Mouse (Mus musculus) liver, embryonic 11.5 days (tissue): Measurements from ENCODE around the gene Smim12. TPM values are rescaled to one million over a fixed set of nuclear protein-coding genes. Genes with fewer than 3 reads are reported as not detected.

Experiments used
- ATAC-seq: fragments of 200-750 bp; cut with Nextera tagmentation; replicated peaks from 2 replicates; pipeline ENCODE4 v1.8.0; 2017; ENCODE audit warnings: moderate number of reproducible peaks, mild to moderate bottlenecking, moderate TSS enrichment, moderate library complexity; ENCODE audit not compliant: low FRiP score
- DNase-seq: peaks from one replicate; pipeline ENCODE4 v3.0.0-alpha.2; 2017; ENCODE audit warnings: low spot score
- H3K27ac ChIP-seq: fragments of 300-500 bp; sonication (generic); 2 replicates; pipeline ENCODE4 v1.5.1; 2014; ENCODE audit warnings: mild to moderate bottlenecking, low read depth, low read length, control low read depth
- H3K27me3 ChIP-seq: fragments of 300-500 bp; sonication (generic); replicated peaks from 2 replicates; pipeline ENCODE4 v1.6.1; 2014; ENCODE audit warnings: low read length, mixed read lengths; ENCODE audit not compliant: control insufficient read depth, insufficient read depth
- H3K36me3 ChIP-seq: fragments of 300-500 bp; sonication (generic); 2 replicates; pipeline ENCODE4 v1.6.1; 2014; ENCODE audit warnings: mild to moderate bottlenecking, low read length, moderate library complexity, mixed read lengths; ENCODE audit not compliant: control insufficient read depth, insufficient read depth
- H3K4me1 ChIP-seq: fragments of 300-500 bp; sonication (generic); replicated peaks from 2 replicates; pipeline ENCODE4 v1.6.1; 2014; ENCODE audit warnings: low read length, mixed read lengths; ENCODE audit not compliant: control insufficient read depth, insufficient read depth
- H3K4me2 ChIP-seq: fragments of 300-500 bp; sonication (generic); 2 replicates; pipeline ENCODE4 v1.6.1; 2014; ENCODE audit warnings: mild to moderate bottlenecking, control low read depth, moderate library complexity
- H3K4me3 ChIP-seq: fragments of 300-500 bp; sonication (generic); 2 replicates; pipeline ENCODE4 v1.5.1; 2014; ENCODE audit warnings: low read depth, low read length, control low read depth
- H3K9ac ChIP-seq: fragments of 300-500 bp; sonication (generic); 2 replicates; pipeline ENCODE4 v1.6.1; 2014; ENCODE audit warnings: low read depth, low read length, control low read depth
- H3K9me3 ChIP-seq: fragments of 300-500 bp; sonication (generic); 2 replicates; pipeline ENCODE4 v1.6.1; 2016; ENCODE audit warnings: low read length, inconsistent platforms, mixed read lengths; ENCODE audit not compliant: control insufficient read depth
- WGBS: fragments of 180-500 bp; shearing (Covaris S2); extraction: QIAGEN DNeasy Blood & Tissue Kit; methylation state at CpG from one replicate; pipeline ENCODE4 v1.1.7; 2014; 5-methylcytosine and 5-hydroxymethylcytosine counted together
- polyA plus RNA-seq: library from polyadenylated mRNA; unstranded; fragments of >200 nt; fragmentation: Nextera tagmentation; extraction: Ambion mirVana; gene quantifications from 2 replicates; pipeline ENCODE4 v1.2.1, GENCODE M21; 2014

Smim12 gene
- polyA plus RNA-seq, 1 experiment from 2014 or later: 56.9 TPM

- H3K9me3 ChIP-seq: no peaks in the 10 kb centered on the region
- ATAC-seq (no peak), DNase-seq (no peak)
- WGBS: 25% methylated on average over 28 of the region's 28 CpGs
- no peak overlapping the region for H3K27ac ChIP-seq
- H3K4me1 ChIP-seq: no peaks in the 10 kb centered on the region
- no peaks in the 10 kb centered on the region for H3K36me3 ChIP-seq
- no peak overlapping the region for H3K4me3 ChIP-seq
- H3K9ac ChIP-seq: no peak overlapping the region
- no peak overlapping the region for H3K4me2 ChIP-seq
- H3K27me3 ChIP-seq: peaks cover 16% of the 10 kb centered on the region
Observed at GRCm38 (mm10) chr4:127214510-127214909, 29.1 kb upstream of the Smim12 start.

GRCm38 (mm10) chr4:127215103-127215502 is 28.5 kb upstream of the Smim12 start:
- Histone ChIP-seq H3K9ac (no peak overlapping the region), H3K4me2 (no peak overlapping the region), H3K9me3 (no peaks in the 10 kb centered on the region), H3K36me3 (no peaks in the 10 kb centered on the region), H3K27ac (no peak overlapping the region), H3K4me3 (no peak overlapping the region), H3K27me3 (peaks cover 16% of the 10 kb centered on the region), H3K4me1 (no peaks in the 10 kb centered on the region)
- ATAC-seq (no peak), DNase-seq (no peak)
- WGBS: 52% methylated on average over 11 of the region's 11 CpGs

- DNase-seq (no peak), ATAC-seq (no peak)
- 67% methylated on average over 5 of the region's 9 CpGs for WGBS
- no peak overlapping the region for H3K9ac ChIP-seq
- no peak overlapping the region for H3K27ac ChIP-seq
- H3K9me3 ChIP-seq: no peaks in the 10 kb centered on the region
- no peaks in the 10 kb centered on the region for H3K4me1 ChIP-seq
- no peak overlapping the region for H3K4me2 ChIP-seq
- peaks cover 16% of the 10 kb centered on the region for H3K27me3 ChIP-seq
- H3K36me3 ChIP-seq: no peaks in the 10 kb centered on the region
- H3K4me3 ChIP-seq: no peak overlapping the region
Observed at GRCm38 (mm10) chr4:127215799-127216198, 27.8 kb upstream of the Smim12 start.

- no peak overlapping the region for H3K9ac ChIP-seq
- no peaks in the 10 kb centered on the region for H3K4me1 ChIP-seq
- WGBS: 68% methylated on average over 4 of the region's 4 CpGs
- H3K27ac ChIP-seq: no peak overlapping the region
- H3K9me3 ChIP-seq: no peaks in the 10 kb centered on the region
- H3K36me3 ChIP-seq: no peaks in the 10 kb centered on the region
- H3K4me2 ChIP-seq: no peak overlapping the region
- DNase-seq: no peak
- H3K4me3 ChIP-seq: no peak overlapping the region
- ATAC-seq: no peak
- H3K27me3 ChIP-seq: peaks cover 16% of the 10 kb centered on the region
Observed at GRCm38 (mm10) chr4:127216251-127216651, 27.3 kb upstream of the Smim12 start.

GRCm38 (mm10) chr4:127217048-127217447 is 26.5 kb upstream of the Smim12 start:
- Histone ChIP-seq H3K27me3 (peaks cover 16% of the 10 kb centered on the region), H3K4me2 (no peak overlapping the region), H3K27ac (no peak overlapping the region), H3K4me3 (no peak overlapping the region), H3K9me3 (no peaks in the 10 kb centered on the region), H3K9ac (no peak overlapping the region), H3K4me1 (no peaks in the 10 kb centered on the region), H3K36me3 (no peaks in the 10 kb centered on the region)
- ATAC-seq: no peak
- no peak for DNase-seq
- WGBS: 67% methylated on average over 11 of the region's 11 CpGs

- Histone ChIP-seq H3K9me3 (no peaks in the 10 kb centered on the region), H3K36me3 (no peaks in the 10 kb centered on the region), H3K9ac (no peak overlapping the region), H3K4me3 (no peak overlapping the region), H3K27ac (no peak overlapping the region), H3K4me1 (no peaks in the 10 kb centered on the region), H3K4me2 (no peak overlapping the region), H3K27me3 (peaks cover 50% of the 10 kb centered on the region)
- ATAC-seq (no peak), DNase-seq (no peak)
- WGBS: 42% methylated on average over 10 of the region's 10 CpGs
Observed at GRCm38 (mm10) chr4:127223291-127223690, 20.3 kb upstream of the Smim12 start.

- Histone ChIP-seq H3K9ac (no peak overlapping the region), H3K27ac (no peak overlapping the region), H3K4me3 (no peak overlapping the region), H3K36me3 (no peaks in the 10 kb centered on the region), H3K9me3 (no peaks in the 10 kb centered on the region), H3K4me1 (no peaks in the 10 kb centered on the region), H3K4me2 (no peak overlapping the region), H3K27me3 (peaks cover 50% of the 10 kb centered on the region)
- no peak for DNase-seq
- WGBS: 54% methylated on average over 4 of the region's 4 CpGs
- no peak for ATAC-seq
Observed at GRCm38 (mm10) chr4:127223755-127224154, 19.8 kb upstream of the Smim12 start.

- Histone ChIP-seq H3K9me3 (no peaks in the 10 kb centered on the region), H3K4me3 (no peak overlapping the region), H3K27ac (no peak overlapping the region), H3K4me1 (no peaks in the 10 kb centered on the region), H3K4me2 (no peak overlapping the region), H3K36me3 (no peaks in the 10 kb centered on the region), H3K9ac (no peak overlapping the region), H3K27me3 (peaks cover 54% of the 10 kb centered on the region)
- DNase-seq (no peak), ATAC-seq (no peak)
- WGBS: 26% methylated on average over 19 of the region's 19 CpGs
Observed at GRCm38 (mm10) chr4:127224444-127225100, 19.0 kb upstream of the Smim12 start.

GRCm38 (mm10) chr4:127226067-127226466 is 17.5 kb upstream of the Smim12 start:
- no peak for ATAC-seq
- WGBS: 54% methylated on average over 4 of the region's 4 CpGs

More at GRCm38 (mm10) chr4:127226067-127226466, 17.5 kb upstream of the Smim12 start:
- no peak for DNase-seq
- H3K4me3 ChIP-seq: no peak overlapping the region
- no peak overlapping the region for H3K27ac ChIP-seq
- no peaks in the 10 kb centered on the region for H3K36me3 ChIP-seq
- peaks cover 54% of the 10 kb centered on the region for H3K27me3 ChIP-seq
- H3K9ac ChIP-seq: no peak overlapping the region
- H3K4me1 ChIP-seq: no peaks in the 10 kb centered on the region
- no peaks in the 10 kb centered on the region for H3K9me3 ChIP-seq
- no peak overlapping the region for H3K4me2 ChIP-seq
